Mouse (Mus musculus): ENCODE results near the gene Adam8.

Adam8 gene

DNA sequence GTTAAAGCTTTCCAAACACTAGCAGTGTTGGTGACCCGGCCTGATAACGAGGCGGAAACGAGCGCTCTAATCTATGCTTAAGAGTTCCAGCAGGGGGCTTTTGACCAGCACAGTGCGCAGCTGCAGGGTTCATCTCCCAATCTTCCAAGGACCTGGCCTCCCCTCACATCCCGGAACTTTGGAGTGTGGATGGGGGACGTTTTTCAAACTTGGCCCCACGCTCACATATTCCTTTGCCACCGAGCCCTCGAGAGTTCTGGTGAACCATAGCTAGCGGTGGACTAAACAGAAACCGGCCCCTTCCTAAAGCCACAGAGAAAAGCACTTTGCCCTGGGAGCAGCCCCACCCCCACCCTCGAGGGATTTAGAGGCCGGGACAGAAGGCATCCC is 42.5 kb downstream of the Adam8 start:
- in situ Hi-C loops (cut with MboI, MseI): loop anchor here (5.0 kb wide), 1 partner anchor 33 kb away; no protein-coding TSS in a partner anchor

DNA sequence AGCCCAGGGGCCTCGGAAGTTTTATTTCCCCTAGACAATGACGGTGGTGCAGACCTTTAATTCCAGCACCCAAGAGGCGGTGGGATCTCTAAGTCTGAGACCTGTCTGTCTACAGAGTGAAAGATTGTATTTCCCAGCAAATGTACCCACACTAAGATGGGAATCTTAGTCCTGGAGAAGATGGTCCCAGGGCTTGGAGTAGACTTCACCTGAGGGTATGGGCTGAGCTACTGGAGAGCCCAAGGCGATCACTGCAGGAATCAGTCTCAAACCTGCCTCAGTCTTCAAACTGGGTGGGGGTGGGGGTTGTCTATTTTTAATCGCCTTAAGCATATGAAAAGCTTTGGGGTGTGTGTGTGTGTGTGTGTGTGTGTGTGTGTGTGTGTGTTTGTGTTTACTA is 46.3 kb downstream of the Adam8 start:
- in situ Hi-C loops (cut with MboI, MseI): no loop called here

DNA sequence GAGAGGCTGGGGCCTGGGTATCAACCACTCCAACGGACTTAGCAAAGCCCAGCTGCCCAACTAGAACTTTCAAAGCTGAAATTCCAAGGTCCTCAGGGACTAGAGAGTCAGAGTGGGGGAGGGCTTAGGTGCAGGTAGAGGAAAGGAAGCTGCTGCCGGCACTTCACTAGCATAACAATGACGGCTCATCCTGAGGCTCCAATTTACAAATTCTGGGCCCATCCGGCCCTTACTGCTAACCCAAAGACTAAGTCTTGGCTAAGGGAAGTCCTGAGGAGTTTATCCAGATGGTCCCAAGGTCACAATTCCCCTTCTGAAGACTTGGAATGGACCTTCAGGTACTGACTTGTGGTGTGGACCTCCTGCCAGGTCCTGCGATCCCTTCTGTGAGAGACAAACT is 46.8 kb downstream of the Adam8 start:
- in situ Hi-C loops (cut with MboI, MseI): no loop called here

DNA sequence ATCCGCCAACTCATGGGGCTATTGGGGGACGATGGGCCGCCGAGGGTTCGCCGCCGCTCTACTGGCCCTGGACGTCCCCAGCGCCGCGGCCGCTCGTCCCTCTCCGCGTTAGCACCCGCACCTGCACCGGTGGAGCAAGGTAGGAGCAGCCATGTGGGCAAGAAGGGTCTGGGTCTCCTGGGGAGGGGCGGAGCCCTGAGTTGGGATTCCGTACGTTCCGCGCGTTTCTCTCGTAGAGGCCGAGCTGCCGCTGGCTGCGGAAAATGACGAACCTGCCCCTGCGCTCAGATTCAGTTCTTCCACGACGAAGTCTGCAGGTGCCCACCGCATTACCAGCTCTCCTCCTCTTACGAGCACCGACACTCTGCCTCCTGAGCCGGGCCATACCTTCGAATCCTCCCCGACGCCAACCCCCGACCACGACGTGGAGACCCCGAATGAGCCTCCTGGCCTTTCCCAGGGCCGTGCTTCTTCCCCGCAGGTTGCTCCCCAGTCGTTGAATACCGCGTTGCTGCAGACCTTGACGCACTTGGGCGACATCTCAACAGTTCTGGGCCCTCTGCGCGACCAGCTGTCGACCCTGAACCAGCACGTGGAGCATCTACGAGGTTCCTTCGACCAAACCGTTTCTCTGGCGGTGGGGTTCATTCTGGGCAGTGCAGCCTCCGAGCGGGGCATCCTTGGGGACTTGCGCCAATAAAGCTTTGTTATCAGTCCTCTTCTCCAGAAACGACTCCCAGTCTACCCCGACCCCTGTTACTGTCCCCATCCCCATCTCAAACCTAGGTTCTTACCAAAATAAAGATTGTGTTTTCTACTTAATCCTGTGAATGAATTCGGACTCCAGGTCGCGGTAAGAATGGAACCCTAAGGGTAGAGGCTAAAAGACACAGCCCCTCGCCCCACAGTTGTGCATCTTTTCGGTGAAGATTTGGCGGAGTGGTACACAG is 47.8 kb downstream of the Adam8 start:
- in situ Hi-C loops (cut with MboI, MseI): no loop called here

DNA sequence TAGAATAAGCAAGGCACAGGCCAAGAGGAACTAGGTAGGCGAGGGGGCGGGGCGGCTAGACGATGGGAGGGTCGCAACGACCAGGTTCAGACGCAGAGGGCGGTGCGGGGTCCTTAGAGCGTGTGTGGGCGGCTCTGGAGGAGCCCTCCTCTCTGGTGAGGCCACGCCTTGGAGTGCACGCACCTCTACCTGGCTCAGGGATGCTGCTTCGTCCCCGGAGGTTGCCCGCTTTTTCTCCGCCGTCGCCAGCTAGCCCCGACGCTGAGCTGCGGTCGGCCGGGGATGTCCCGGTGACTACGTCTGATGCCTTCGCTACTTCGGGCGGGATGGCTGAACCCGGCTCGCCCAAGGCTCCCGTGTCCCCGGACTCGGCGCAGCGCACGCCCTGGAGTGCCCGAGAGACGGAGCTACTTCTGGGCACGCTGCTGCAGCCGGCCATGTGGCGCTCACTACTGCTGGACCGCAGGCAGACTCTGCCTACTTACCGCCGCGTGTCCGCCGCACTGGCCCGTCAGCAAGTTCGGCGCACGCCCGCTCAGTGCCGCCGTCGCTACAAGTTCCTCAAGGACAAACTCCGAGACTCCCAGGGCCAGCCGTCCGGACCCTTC is 48.6 kb downstream of the Adam8 start, which contains the start of gene Utf1:
Gene Utf1 (plus strand): TSS at position 116 of the 608 bp plus-strand sequence.
- in situ Hi-C loops (cut with MboI, MseI): no loop called here

DNA sequence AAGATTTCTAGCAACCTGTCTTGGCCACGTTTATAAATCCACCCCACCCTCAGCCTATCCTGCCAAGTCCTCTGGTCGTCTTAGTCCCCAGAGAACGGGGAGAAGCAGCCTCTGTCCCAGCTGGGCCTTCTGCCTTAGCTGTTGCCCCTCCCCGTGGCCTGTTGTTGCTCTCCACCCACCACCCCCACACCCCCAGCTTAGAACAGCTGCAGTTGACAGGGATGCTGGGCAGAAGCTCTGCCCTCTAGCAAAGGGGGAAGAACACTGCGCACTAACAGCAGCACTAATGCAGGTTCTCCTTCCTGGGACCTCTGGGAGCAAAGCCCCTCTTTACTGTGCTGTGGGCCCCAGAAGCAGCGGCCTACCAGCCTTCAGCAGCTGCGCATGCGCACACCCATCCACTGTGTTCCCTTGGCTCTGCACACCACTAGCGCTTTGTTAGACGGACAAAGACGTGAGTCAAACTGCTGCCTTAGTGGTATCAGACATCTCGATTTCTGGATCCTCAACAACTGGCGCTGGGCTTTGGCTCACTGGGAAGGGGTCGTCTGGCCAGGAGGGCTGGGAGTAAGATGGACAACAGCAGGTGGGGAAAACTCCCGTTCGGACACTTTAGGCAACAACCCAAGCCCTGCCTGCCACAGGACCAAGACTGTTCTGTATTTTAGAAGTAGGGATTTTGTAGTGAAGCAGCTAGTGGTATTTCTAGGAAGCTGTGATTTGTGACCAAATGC is 51.7 kb downstream of the Adam8 start:
- in situ Hi-C loops (cut with MboI, MseI): no loop called here

DNA sequence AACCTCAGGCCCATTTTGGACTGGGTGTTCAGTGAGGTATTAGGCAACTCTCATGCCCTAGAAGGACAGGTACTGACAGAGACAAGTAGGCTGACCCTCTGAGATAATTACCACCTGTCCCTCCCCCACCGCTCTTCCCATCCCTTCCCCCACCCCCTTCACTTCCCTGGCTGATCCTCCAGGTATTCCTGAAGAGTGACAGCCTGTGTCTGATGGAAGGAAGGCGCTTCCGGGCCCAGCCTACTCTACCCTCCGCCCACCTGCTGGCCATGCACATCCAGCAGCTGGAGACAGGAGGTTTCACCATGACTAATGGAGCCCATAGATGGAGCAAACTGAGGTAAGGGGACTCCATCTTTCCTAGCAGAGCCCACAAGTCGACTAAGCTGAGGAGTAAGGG is 54.6 kb downstream of the Adam8 start:
- in situ Hi-C loops (cut with MboI, MseI): no loop called here

DNA sequence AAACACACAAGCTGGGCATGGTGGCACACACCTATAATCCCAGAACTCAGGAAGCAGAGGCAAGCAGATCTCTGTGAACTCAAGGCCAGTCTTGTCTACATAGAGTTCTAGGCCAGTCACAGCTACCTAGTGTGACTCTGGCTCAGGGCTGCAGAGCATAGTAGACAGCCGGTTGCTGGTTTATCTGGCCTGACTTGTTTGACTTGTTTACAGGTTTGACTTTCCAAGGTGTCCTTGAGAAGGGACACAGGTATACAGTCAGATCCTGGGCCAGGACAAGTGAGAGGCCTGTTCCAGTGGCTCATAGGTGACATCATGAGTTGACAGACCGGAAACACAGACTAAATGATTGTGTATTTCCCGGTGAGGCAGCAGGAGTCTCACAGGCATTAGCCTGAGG is 55.2 kb downstream of the Adam8 start:
- in situ Hi-C loops (cut with MboI, MseI): no loop called here

DNA sequence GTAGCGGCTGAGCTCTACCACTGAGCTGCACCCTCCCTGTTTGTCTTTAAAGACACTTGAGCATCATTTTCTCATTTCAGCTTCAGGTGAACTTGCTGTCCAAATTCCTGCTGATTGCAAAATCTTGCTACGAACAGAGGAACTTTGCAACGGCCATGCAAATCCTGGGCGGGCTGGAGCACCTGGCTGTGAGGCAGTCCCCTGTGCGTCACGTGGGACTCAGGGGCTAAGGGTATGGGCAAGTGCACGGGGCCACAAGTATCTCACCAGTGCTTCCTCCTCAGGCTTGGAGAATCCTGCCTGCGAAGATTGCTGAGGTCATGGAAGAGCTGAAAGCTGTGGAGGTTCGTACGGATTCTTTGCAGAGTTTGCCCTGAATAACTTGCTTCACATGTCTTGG is 55.7 kb downstream of the Adam8 start:
- in situ Hi-C loops (cut with MboI, MseI): no loop called here

DNA sequence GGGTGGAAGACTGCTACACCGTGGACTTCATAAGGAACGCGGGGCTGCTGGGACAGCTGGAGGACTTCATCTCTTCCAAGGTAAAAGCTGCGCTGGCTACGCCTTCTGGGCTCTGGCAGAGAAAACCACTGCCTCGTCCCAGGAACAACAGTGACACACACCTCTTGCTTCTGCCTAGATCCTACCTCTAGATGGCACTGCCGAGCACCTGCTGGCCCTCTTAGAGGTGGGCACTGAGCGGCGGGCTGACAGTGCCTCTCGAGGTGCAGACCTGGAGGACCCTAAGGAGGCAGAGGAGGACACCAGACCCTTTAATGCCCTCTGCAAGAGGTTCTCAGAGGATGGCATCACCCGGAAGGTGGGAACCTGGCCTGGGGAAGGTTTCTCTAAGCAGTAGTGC is 61.6 kb downstream of the Adam8 start:
- in situ Hi-C loops (cut with MboI, MseI): no loop called here

Data from T-helper 2 cell (primary cell).